Mouse (Mus musculus): ENCODE results near the gene Klk13. TPM values are rescaled to one million over a fixed set of nuclear protein-coding genes. Genes with fewer than 3 reads are reported as not detected.

Klk13 gene
- polyA plus RNA-seq, 1 experiment from 2014 or later = not detected

GRCm38 (mm10) chr7:43774364-43774763 is 62.0 kb downstream of the Klk13 start, which contains the start of gene Klk11:
Gene Klk11, plus strand, starts transcription at chr7:43774604.
- no peaks in the 10 kb centered on the region for H3K9me3 ChIP-seq
- no peak within 1 kb of the TSS for H3K4me3 ChIP-seq
- ATAC-seq (ENCODE audit: low FRiP score, low read depth) = no peak
- no peaks in the 10 kb centered on the region for H3K36me3 ChIP-seq
- WGBS = 92% methylated on average over 5 of the region's 5 CpGs
- no peak within 1 kb of the TSS for H3K4me2 ChIP-seq (replicated peaks)
- H3K9ac ChIP-seq (replicated peaks) = no peak within 1 kb of the TSS
- peaks cover 8% of the 10 kb centered on the region; the same call in 1 of the 2 replicates for H3K4me1 ChIP-seq
- H3K27ac ChIP-seq (replicated peaks) = no peak within 1 kb of the TSS
- no peaks in the 10 kb centered on the region; the same call in 1 of the 2 replicates for H3K27me3 ChIP-seq

GRCm38 (mm10) chr7:43774802-43775201 is 62.4 kb downstream of the Klk13 start:
- 52% methylated on average over 5 of the region's 6 CpGs for whole genome bisulfite sequencing
- H3K27me3 ChIP-seq = no peaks in the 10 kb centered on the region; the same call in 1 of the 2 replicates
- peak; percentile 53 for ATAC-seq (ENCODE audit: low FRiP score, low read depth)
- no peaks in the 10 kb centered on the region for H3K9me3 ChIP-seq
- no peak overlapping the region for H3K9ac ChIP-seq (replicated peaks)
- H3K4me3 ChIP-seq = no peak overlapping the region
- no peak overlapping the region for H3K27ac ChIP-seq (replicated peaks)
- no peak overlapping the region for H3K4me2 ChIP-seq (replicated peaks)
- H3K4me1 ChIP-seq = peaks cover 8% of the 10 kb centered on the region; the same call in 1 of the 2 replicates
- H3K36me3 ChIP-seq = no peaks in the 10 kb centered on the region

DNA sequence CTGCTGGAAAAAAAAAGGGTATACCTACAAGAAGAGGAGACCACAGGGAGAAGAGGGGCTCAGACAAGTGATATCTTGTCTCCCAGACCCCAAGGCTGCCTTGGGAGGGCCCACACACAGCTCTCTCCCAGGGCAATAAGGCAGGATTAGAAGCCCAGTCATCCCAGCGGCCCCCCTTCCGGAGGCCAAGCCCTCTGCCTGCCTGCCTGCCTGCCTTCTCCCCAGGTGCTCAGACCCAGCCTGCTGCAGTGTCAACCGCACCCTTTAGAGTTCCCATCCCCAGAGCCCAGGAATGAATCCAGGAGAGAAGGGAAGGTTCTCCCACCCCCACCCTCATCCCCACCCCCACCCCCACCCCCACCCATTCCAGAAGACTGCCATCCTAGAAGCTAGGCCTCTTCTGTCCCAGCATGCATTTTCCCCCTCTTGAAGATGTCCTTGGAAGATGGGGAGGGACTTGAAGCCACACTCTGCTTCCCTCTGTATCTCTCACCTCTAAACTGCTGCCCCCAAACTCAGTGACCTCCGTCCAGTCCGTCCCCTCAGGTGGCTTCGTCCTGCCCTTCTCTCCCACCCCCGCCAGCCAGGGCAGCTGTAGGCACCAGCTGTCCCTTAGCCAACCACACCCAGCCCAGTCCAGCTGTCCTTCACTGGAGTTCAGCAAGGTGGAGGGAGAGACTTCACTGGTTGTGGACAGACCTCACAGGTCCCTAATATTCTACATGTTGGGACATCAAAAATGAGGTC is 63.1 kb downstream of the Klk13 start:
- Histone ChIP-seq H3K27me3 (no peaks in the 10 kb centered on the region; the same call in 1 of the 2 replicates), H3K9me3 (no peaks in the 10 kb centered on the region), H3K4me1 (peaks cover 8% of the 10 kb centered on the region; the same call in 1 of the 2 replicates), H3K36me3 (no peaks in the 10 kb centered on the region), H3K9ac (replicated peaks) (no peak overlapping the region), H3K4me2 (replicated peaks) (no peak overlapping the region), H3K4me3 (no peak overlapping the region), H3K27ac (replicated peaks) (no peak overlapping the region)
- 47% methylated on average over 7 of the region's 7 CpGs for whole genome bisulfite sequencing
- ATAC-seq (ENCODE audit: low FRiP score, low read depth) = peak; percentile 36; the same call in 1 of the 2 replicates

- H3K9me3 ChIP-seq = no peaks in the 10 kb centered on the region
- no peak overlapping the region for H3K4me2 ChIP-seq (replicated peaks)
- H3K27me3 ChIP-seq = no peaks in the 10 kb centered on the region; the same call in 1 of the 2 replicates
- no peaks in the 10 kb centered on the region for H3K36me3 ChIP-seq
- no peak overlapping the region for H3K4me3 ChIP-seq
- peaks cover 8% of the 10 kb centered on the region; the same call in 1 of the 2 replicates for H3K4me1 ChIP-seq
- no peak overlapping the region for H3K27ac ChIP-seq (replicated peaks)
- WGBS = 88% methylated on average over 5 of the region's 5 CpGs
- ATAC-seq (ENCODE audit: low FRiP score, low read depth) = no peak
- no peak overlapping the region for H3K9ac ChIP-seq (replicated peaks)
Observed at GRCm38 (mm10) chr7:43776506-43776905, 64.1 kb downstream of the Klk13 start.

Other genes starting within 250 kb of the Klk13 start
- 4.0 and 7.4 TPM in 2 replicates for gene Vsig10l, start 249.4 kb upstream of the Klk13 start, polyA plus RNA-seq (2016; fragmentation: Nextera tagmentation; extraction: Ambion mirVana)
- 3.9 and 4.1 TPM in 2 replicates for gene Iglon5, start 222.5 kb upstream of the Klk13 start, polyA plus RNA-seq (2016; fragmentation: Nextera tagmentation; extraction: Ambion mirVana)
- gene 4931406B18Rik, start 206.6 kb upstream of the Klk13 start, polyA plus RNA-seq (2016; fragmentation: Nextera tagmentation; extraction: Ambion mirVana) = not detected in 2 replicates
- gene Cd33, start 168.1 kb upstream of the Klk13 start, polyA plus RNA-seq (2016; fragmentation: Nextera tagmentation; extraction: Ambion mirVana) = 1.1 and 1.4 TPM in 2 replicates
- 9.3 and 10.1 TPM in 2 replicates for gene Zfp658, start 150.3 kb upstream of the Klk13 start, polyA plus RNA-seq (2016; fragmentation: Nextera tagmentation; extraction: Ambion mirVana)
- 17.8 and 17.9 TPM in 2 replicates for gene Zfp719, start 133.0 kb upstream of the Klk13 start, polyA plus RNA-seq (2016; fragmentation: Nextera tagmentation; extraction: Ambion mirVana)
- gene Zfp819, start 105.4 kb upstream of the Klk13 start, polyA plus RNA-seq (2016; fragmentation: Nextera tagmentation; extraction: Ambion mirVana) = 0.24 and 0.58 TPM in 2 replicates
- gene Ceacam18, start 77.9 kb upstream of the Klk13 start, polyA plus RNA-seq (2016; fragmentation: Nextera tagmentation; extraction: Ambion mirVana) = not detected in 2 replicates
- 0.24 TPM in 2 replicates for gene Siglece, start 52.4 kb upstream of the Klk13 start, polyA plus RNA-seq (2016; fragmentation: Nextera tagmentation; extraction: Ambion mirVana)
- gene Ctu1, start 40.6 kb upstream of the Klk13 start, polyA plus RNA-seq (2016; fragmentation: Nextera tagmentation; extraction: Ambion mirVana) = 17.6 and 17.9 TPM in 2 replicates
- not detected in 2 replicates for gene Klk14, start 22.1 kb upstream of the Klk13 start, polyA plus RNA-seq (2016; fragmentation: Nextera tagmentation; extraction: Ambion mirVana)
- gene Klk12, start 56.3 kb downstream of the Klk13 start, polyA plus RNA-seq (2016; fragmentation: Nextera tagmentation; extraction: Ambion mirVana) = not detected in 2 replicates
- gene Klk11, start 62.0 kb downstream of the Klk13 start, polyA plus RNA-seq (2016; fragmentation: Nextera tagmentation; extraction: Ambion mirVana) = not detected in 2 replicates
- 0.13 TPM in 1 of 2 replicates, not detected in the other for gene Klk10, start 68.5 kb downstream of the Klk13 start, polyA plus RNA-seq (2016; fragmentation: Nextera tagmentation; extraction: Ambion mirVana)
- gene Klk9, start 79.3 kb downstream of the Klk13 start, polyA plus RNA-seq (2016; fragmentation: Nextera tagmentation; extraction: Ambion mirVana) = not detected in 2 replicates
- 6.1 and 6.3 TPM in 2 replicates for gene Klk8, start 85.0 kb downstream of the Klk13 start, polyA plus RNA-seq (2016; fragmentation: Nextera tagmentation; extraction: Ambion mirVana)
- not detected in 2 replicates for gene Klk7, start 98.7 kb downstream of the Klk13 start, polyA plus RNA-seq (2016; fragmentation: Nextera tagmentation; extraction: Ambion mirVana)
- gene Klk6, start 111.9 kb downstream of the Klk13 start, polyA plus RNA-seq (2016; fragmentation: Nextera tagmentation; extraction: Ambion mirVana) = not detected in 2 replicates
- 0.18 and 0.33 TPM in 2 replicates for gene Klk5, start 129.4 kb downstream of the Klk13 start, polyA plus RNA-seq (2016; fragmentation: Nextera tagmentation; extraction: Ambion mirVana)
- not detected in 2 replicates for gene Klk4, start 168.6 kb downstream of the Klk13 start, polyA plus RNA-seq (2016; fragmentation: Nextera tagmentation; extraction: Ambion mirVana)
- not detected in 2 replicates for gene Klk15, start 221.2 kb downstream of the Klk13 start, polyA plus RNA-seq (2016; fragmentation: Nextera tagmentation; extraction: Ambion mirVana)
- not detected in 2 replicates for gene Klk1b8, start 238.1 kb downstream of the Klk13 start, polyA plus RNA-seq (2016; fragmentation: Nextera tagmentation; extraction: Ambion mirVana)

Measured in midbrain, embryonic 12.5 days (tissue).